Mouse (Mus musculus): ENCODE measurements at regions not wholly inside any gene's neighbourhood (a gene's known extent, or its start where the extent isn't known, plus 50 kb on each side); places are given as distances from the start of the nearest gene placed in this dataset.
"Not testable (repeated sequence)": the region's sequence is repeated elsewhere in the genome, so short reads cannot be mapped to it uniquely, and the experiment has no call there.

DNA sequence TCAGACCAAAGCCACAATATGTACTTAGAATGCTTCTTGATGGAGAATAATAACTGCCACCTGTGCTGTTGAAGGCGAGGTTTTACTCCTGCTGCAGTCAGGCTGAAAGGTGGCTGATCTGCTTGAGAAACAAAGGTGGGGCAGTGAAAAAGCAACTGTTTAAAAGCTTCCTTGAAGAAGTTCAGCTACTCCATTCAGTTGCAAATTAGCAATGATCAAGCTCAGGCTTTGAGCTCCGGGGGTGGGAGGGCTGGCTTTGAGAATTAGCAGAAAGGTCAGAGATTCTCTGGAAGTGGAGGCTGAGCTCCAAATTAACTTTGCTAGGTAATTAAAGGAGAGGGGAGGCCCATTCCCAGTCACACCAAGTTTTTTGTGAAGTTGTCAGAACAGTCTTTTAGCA is 90.2 kb upstream of the Tns3 start:
- not testable (repeated sequence) for TF ChIP-seq CTCF (IDR thresholded peaks at IDR 0.05; ENCODE audit: low read depth); EP300 (optimal IDR thresholded peaks at IDR 0.05)

All from stomach, postnatal 0 days (tissue).